Mouse (Mus musculus) left cerebral cortex, adult 18-20 months (tissue): ENCODE measurements around the gene Pak6. TPM values are rescaled to one million over a fixed set of nuclear protein-coding genes. Genes with fewer than 3 reads are reported as not detected.
"Not testable (repeated sequence)": the region's sequence is repeated elsewhere in the genome, so short reads cannot be mapped to it uniquely, and the experiment has no call there.

ENCODE experiments used
- DNase-seq, 2 experiments: peaks; one replicate each; pipeline ENCODE4 v3.0.0; 2021 to 2022; ENCODE audit warnings: low spot score in 2 of 2, mixed read lengths in 1 of 2
- long read RNA-seq, 2 experiments: library from polyadenylated mRNA; stranded (forward); transcript quantifications; one replicate each; pipeline ENCODE4 v2.0.0; 2021
- total RNA-seq, 2 experiments: library from RNA; stranded (reverse); gene quantifications; 2 replicates each; pipeline ENCODE4 v1.2.3; 2021

The Pak6 gene
- total RNA-seq = 10 to 100 TPM; 79.7 to 86.4 TPM
- long read RNA-seq, experiment 1, partial matches to known transcripts = 54 of 114 reads
- long read RNA-seq, experiment 1, other reads (novel, unspliced or antisense) = 56 of 114 reads
- long read RNA-seq, experiment 2, partial matches to known transcripts = 45 of 83 reads
- long read RNA-seq, experiment 2, other reads (novel, unspliced or antisense) = 37 of 83 reads

DNA sequence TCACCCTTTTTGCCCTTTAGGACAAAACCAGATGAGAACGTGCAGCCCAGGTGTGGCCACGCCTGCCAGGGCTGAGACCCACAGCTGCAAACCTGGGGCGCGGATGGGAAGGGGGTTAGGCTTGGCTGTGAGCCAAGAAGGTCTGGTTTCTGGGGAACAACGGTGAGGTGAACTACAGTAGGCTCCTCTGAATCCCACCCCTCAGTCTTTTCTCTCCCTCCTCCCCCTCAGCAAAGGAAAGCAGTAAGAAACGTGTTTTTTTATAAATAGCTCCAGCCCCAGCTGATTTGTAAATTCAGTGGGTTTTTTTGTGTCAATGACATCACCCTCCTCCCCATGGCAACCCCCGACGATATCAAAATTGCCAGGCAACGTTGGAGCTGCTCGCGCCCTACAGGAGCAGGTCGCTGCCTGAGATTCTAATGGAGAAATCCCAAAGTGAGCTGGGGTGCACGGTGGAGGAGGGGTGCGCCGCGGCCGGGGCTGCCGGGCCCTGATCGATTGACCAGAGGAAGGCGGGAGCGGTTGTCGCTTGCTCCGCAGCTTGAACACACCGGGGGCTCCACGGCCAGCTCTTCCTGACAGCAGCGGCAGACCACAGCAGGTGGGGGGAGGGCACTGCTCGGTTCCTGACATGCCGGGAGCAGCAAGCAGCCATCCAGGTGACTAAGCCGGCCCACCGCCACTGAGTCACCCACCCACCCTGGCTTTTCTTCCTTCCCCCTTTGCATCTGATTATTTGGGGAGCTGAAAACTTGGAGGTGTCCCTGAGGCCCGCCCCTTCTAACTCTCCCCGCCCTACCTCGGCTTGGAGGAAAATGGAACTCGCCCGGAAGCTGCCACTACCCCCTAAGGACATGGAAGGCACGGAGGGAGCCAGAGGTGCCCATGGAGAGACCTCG is at the start of gene Pak6:
TSS of gene Pak6 (plus strand) at position 402 of the 902 bp plus-strand sequence.
- DNase-seq = peak; percentile 65 to 68

DNA sequence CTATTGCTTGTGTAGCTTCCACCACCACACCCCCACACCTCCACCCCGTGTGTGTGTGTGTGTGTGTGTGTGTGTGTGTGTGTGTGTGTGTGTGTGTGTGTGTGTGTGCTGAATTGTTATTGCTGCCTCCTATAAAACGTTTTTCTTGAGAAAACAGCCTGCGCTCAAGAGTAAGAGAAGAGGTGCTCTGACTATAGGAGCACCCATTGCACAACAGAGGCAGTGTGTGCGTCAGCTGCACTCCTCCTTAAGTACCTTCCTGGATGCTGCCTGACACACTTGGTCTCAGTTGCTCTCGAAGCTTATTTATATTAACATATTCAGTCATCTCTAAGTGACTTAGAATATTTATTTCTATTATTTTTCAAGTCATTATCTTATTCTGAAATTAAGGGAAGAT is 45.1 kb upstream of the Pak6 start:
- DNase-seq = no peak

DNA sequence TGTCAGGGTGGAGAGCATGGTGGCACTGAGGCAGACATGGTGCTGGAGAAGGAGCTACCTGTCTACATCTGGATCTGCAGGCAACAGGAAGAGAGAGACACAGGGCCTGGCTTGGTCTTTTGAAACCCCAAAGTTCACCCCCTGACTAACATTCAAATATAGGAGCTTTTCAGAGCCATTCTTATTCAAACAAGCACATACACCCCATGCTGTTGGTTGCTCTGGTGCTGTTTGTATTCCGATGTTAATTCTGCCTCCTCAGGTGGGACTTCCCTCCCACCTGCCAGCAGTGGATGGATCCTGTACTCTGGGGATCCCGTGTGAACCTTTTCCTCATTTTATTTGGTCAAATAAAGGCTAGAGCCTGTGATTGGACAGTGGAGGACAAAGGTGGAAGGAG is 43.0 kb upstream of the Pak6 start:
- DNase-seq = no peak

GRCm38 (mm10) chr2:118620608-118621007 is 42.5 kb upstream of the Pak6 start:
- no peak for DNase-seq

DNA sequence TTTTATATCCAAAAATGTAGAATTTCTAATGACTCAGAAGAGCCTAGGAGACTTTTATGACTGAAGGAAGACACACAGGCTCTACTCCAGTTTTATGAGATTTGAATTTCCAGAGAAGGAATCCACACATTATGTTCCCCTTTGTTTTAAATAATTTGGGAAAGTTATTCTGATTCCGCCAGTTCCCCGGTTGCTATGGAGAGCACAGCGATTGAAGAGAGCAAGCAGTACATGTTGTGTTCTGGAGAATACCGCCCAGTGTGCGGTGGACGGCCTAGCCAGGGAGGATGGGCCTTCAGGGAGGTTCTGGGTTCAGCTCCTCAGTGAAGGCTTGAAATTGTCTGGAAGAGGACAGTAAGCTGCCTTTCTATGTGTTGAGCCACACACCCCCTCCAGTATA is 33.8 kb upstream of the Pak6 start:
- DNase-seq = no peak

DNA sequence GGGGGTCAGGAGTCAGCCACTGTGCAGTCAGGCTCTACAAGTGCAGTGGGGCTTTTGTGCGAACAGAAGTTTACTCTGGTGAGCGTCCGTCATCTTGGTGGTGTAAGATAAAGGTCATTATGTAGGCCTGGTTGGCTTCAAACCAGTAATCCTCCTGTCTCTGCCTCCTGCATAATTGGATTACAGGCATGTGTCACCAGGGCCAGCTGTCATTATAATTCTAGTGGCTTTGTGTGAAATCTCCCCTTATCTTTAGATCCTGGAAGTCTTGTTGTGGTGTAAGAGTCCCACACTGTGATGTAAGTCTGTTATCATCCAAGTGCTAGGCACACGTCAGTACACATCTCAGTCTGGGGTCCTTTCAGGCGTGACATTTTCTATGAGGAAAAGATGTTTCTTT is 29.7 kb upstream of the Pak6 start:
- no peak for DNase-seq

DNA sequence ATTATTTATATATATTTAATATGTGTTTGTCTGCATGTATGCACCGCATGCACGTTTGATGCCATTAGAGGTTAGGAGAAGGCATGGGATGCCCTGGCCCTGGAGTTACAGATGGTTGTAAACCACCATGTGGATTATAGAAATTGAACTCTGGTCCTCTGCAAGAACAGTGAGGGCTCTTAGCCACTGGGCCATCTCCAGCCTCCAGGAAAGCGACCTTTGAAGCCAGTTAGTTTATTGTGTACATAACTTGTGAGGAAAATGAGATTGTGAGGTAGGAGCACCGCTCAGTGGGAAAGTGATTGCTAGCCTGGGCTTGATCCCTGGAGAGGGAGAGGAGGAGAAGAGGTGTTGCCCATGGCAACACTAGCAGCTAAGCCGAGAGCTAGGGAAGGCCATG is 25.8 kb upstream of the Pak6 start:
- DNase-seq = no peak

GRCm38 (mm10) chr2:118637888-118638526 is 25.1 kb upstream of the Pak6 start:
- DNase-seq = peak; percentile 57 to 73

DNA sequence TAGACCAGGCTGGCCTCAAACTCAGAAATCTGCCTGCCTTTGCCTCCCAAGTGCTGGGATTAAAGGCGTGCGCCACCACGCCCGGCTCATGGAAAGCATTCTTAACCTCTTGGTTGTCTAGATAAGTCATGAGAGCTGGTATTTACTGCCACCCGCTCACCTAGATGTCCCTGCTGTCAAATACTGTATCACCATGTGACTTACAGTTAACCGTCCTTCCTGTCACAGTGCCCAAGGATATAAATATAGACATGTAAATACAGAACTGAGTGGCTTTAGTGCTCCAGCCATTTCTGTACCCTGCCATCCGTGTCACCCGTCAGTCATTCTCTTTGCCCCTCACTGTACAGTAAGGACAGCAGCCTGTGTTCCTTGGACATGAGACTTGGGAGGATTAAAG is 24.4 kb upstream of the Pak6 start:
- no peak for DNase-seq

DNA sequence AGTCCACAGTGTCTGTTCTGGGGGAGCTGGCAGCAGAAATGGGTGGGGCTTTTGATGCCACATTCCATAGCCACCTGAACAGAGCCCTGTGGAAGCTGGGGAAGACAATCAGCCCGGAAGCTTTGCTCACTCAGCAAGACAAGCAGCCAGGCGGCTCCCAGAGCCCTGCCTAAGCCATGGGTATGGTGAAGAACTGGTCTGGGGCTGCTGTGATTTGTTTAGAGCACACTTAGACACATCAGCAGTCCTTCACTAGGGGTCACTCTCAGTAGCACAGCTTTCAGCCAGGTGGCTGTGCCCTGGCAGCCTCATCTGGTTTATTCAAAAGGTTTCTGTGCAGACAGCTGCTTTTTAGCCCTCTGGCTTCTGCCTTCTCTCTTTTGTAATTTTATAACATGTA is 22.0 kb upstream of the Pak6 start:
- no peak for DNase-seq

DNA sequence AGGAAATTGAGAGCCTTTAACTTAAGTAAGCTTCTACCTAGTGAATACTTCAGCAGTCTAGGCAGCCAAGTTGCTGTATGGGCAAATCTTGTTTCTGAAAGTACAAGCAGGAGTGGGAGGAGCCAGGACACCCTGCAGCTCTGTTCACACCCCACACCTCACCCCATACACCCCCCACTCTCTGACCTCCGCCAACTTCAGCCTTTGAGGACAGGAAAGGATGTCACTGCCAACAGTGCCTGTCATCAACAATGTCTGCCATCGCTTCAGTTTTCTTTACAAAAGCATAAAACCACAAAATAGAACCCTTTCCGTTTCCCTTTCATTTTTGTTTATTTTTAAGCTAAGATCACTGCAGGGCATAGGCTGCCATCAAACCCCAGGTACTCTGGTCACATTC is 20.7 kb upstream of the Pak6 start:
- no peak for DNase-seq

DNA sequence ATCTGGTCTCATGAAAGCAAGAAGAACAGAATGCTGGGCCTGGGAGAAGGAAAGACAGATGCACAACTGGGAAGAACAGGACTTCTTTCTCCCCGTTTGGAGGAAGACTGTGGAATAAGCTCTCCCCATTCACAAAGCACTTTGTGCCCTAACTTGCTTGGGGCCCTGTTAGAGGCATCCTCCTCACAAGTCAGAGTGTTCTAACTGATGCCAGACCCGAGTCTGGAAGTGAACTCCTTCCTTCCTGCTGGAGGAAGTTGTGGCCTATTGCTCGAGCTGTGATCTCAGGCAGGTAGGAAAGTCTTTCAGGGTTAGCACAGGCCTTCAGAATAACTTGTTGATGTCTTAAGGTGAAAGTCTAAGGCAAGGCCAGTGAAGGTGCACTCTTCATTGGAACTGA is 20.2 kb upstream of the Pak6 start:
- DNase-seq = no peak

DNA sequence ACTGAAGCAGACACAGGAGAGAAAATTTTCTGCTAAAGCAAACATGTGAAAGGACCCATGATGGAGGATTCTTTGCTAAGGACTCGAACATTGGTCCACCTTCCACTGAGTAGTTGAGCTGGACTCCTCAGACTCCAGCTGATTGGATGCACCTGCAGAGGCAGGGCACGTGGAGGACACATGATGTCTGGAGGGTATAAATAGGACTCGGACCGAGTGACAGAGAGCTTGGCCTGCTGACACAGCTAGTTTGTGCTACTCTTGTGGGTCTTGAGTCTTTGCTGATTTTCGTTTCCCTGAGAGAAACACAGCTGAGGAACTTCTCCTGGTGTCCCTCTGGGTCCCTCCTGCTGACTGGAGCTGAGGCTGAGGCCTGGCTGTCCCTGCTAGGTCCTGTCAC is 16.4 kb upstream of the Pak6 start:
- DNase-seq = no peak

DNA sequence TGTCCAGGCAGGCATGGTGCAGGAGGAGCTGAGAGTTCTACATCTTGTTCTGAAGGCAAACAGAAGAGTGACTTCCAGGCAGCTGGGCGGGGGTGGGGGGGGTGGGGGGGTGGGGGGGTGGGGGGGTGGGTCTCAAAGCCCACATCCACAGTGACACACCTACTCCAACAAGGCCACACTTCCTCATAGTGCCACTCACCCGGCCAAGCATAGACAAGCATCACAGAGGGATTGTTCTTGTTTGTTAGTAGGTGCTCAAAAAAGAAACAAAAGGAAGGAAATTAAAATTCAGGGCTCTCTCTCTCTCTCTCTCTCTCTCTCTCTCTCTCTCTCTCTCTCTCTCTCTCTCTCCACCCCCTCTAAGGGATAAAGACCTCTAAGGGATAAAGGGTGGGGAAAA is 12.4 kb upstream of the Pak6 start:
- not testable (repeated sequence) for DNase-seq

- DNase-seq = no peak
Measured at GRCm38 (mm10) chr2:118656688-118657281, 6.3 kb upstream of the Pak6 start.

DNA sequence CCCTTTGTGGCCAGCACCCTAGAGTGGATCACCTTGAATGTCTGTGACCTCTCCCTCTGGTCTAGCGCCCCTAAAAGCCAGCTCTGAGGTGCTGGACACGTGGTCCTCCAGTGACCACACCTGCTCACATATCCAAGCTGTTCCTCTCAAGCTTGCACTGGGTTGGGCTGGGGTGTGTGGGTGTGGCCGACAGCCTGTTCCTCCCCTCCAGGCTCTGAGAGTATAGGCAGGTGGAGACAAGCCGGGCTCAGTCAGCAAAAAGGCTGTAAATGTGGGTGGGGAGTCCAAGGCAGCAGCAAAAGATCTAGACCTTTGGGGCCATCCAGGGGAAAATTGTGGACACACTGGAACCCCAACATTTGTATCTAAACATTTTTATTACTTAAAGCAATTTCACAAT is 4.6 kb upstream of the Pak6 start:
- DNase-seq = no peak

- DNase-seq = peak; percentile 23 to 52
Measured at GRCm38 (mm10) chr2:118659077-118659476, 4.0 kb upstream of the Pak6 start.

- DNase-seq = no peak
Measured at GRCm38 (mm10) chr2:118659493-118659892, 3.6 kb upstream of the Pak6 start.

- DNase-seq = peak; percentile 33 to 45
Measured at GRCm38 (mm10) chr2:118659998-118660452, 3.1 kb upstream of the Pak6 start.

- no peak for DNase-seq
Measured at GRCm38 (mm10) chr2:118661891-118662290, 1.2 kb upstream of the Pak6 start.
